Comparison of ENCODE assay signal across 8 mouse cellular contexts in genomic region chrX:73914827-73915703, GRCm38 (mm10). TPM values are rescaled to one million over a fixed set of nuclear protein-coding genes. Genes with fewer than 3 reads are reported as not detected.
DNase-seq lines count a peak whose midpoint lies in the region; ATAC-seq lines count a peak whose summit lies in the region.

No protein-coding gene starts in this region.

- H3K9ac ChIP-seq in hindbrain, embryonic 13.5 days, result peak overlapping the region; percentile 35; the same call in 1 of the 2 replicates

- peak; percentile 94 for ATAC-seq in hindbrain, embryonic 13.5 days (ENCODE audit: low FRiP score)

- peaks cover 32% of the 10 kb centered on the region for H3K36me3 ChIP-seq in hindbrain, embryonic 13.5 days

- no peaks in the 10 kb centered on the region for H3K27me3 ChIP-seq in hindbrain, embryonic 13.5 days

- H3K4me1 ChIP-seq in hindbrain, embryonic 13.5 days (replicated peaks), result peaks cover 10% of the 10 kb centered on the region

- H3K9me3 ChIP-seq in hindbrain, embryonic 13.5 days, result no peaks in the 10 kb centered on the region

- H3K4me2 ChIP-seq in hindbrain, embryonic 13.5 days, result peak overlapping the region; percentile 47

- peak overlapping the region; percentile 25 for H3K4me3 ChIP-seq in hindbrain, embryonic 13.5 days

- peak overlapping the region; percentile 84 for H3K27ac ChIP-seq in hindbrain, embryonic 13.5 days

- WGBS in hindbrain, embryonic 13.5 days, result 30% methylated on average over 31 of the region's 31 CpGs

- DNase-seq in R1 (ENCODE audit: low read depth, low spot score), result peak; percentile 99
- DNase-seq in cerebellum, postnatal 14 days, result peak; percentile 87 to 88
- peak; percentile 72 to 90 for DNase-seq in frontal cortex, postnatal 14 days (ENCODE audit: low spot score in 2 of 2)
- DNase-seq in layer of hippocampus, postnatal 25 days (ENCODE audit: extremely low spot score in 1 of 2, low spot score in 1 of 2), result peak; percentile 43 to 64
- DNase-seq in lung, postnatal 25 days (ENCODE audit: low spot score), result peak; percentile 96
- DNase-seq in retina, postnatal 7 days (ENCODE audit: low read depth, low spot score), result peak; percentile 85
- DNase-seq in urinary bladder, adult 2 months (ENCODE audit: low spot score), result peak; percentile 36

RNA-seq across cellular contexts. Expression of gene Arhgap4, which starts 6.6 kb away (rescaled TPM):
- polyA plus RNA-seq in hindbrain, embryonic 13.5 days (2015; fragmentation: Nextera tagmentation; extraction: Ambion mirVana), result 3.4 and 3.8 TPM in 2 replicates
- total RNA-seq in layer of hippocampus, postnatal 25 days (2021), result 1 to 10 TPM; 4.7 to 5.8 TPM
- polyA plus RNA-seq in urinary bladder, adult 2 months (2012; rRNA removed), result 6.0 and 8.4 TPM in 2 replicates

RNA-seq across cellular contexts. Expression of gene Naa10, which starts 6.7 kb away (rescaled TPM):
- 105 and 107 TPM in 2 replicates for polyA plus RNA-seq in hindbrain, embryonic 13.5 days (2015; fragmentation: Nextera tagmentation; extraction: Ambion mirVana)
- 10 to 100 TPM; 57.6 to 62.8 TPM for total RNA-seq in layer of hippocampus, postnatal 25 days (2021)
- polyA plus RNA-seq in urinary bladder, adult 2 months (2012; rRNA removed), result 86.8 and 92.2 TPM in 2 replicates

RNA-seq across cellular contexts. Expression of gene Renbp, which starts 15.6 kb away (rescaled TPM):
- polyA plus RNA-seq in hindbrain, embryonic 13.5 days (2015; fragmentation: Nextera tagmentation; extraction: Ambion mirVana), result 12.7 and 14.8 TPM in 2 replicates
- total RNA-seq in layer of hippocampus, postnatal 25 days (2021), result 1 to 10 TPM; 3.6 to 4.2 TPM
- 35.0 and 36.8 TPM in 2 replicates for polyA plus RNA-seq in urinary bladder, adult 2 months (2012; rRNA removed)

RNA-seq across cellular contexts. Expression of gene L1cam, which starts 19.2 kb away (rescaled TPM):
- 77.3 and 84.1 TPM in 2 replicates for polyA plus RNA-seq in hindbrain, embryonic 13.5 days (2015; fragmentation: Nextera tagmentation; extraction: Ambion mirVana)
- total RNA-seq in layer of hippocampus, postnatal 25 days (2021), result 100 to 1,000 TPM; 125 to 140 TPM
- polyA plus RNA-seq in urinary bladder, adult 2 months (2012; rRNA removed), result 24.9 and 32.0 TPM in 2 replicates

RNA-seq across cellular contexts. Expression of gene Avpr2, which starts 23.2 kb away (rescaled TPM):
- 0.09 and 0.17 TPM in 2 replicates for polyA plus RNA-seq in hindbrain, embryonic 13.5 days (2015; fragmentation: Nextera tagmentation; extraction: Ambion mirVana)
- not detected for total RNA-seq in layer of hippocampus, postnatal 25 days (2021)
- not detected in 2 replicates for polyA plus RNA-seq in urinary bladder, adult 2 months (2012; rRNA removed)

Comparison
In these comparisons a context has a peak if more than half of its experiments do, and no peak if none do; other contexts are left out.
1. Peak in every context shown above with its lines: DNase-seq, ATAC-seq, H3K4me3 ChIP-seq and H3K27ac ChIP-seq.
2. DNase-seq: peak in every context shown above with its lines; median percentile 99 in R1; 96 in lung, postnatal 25 days; 88 in cerebellum, postnatal 14 days; 85 in retina, postnatal 7 days; 81 in frontal cortex, postnatal 14 days; 54 in layer of hippocampus, postnatal 25 days; 36 in urinary bladder, adult 2 months.